Mouse (Mus musculus): ENCODE results near the gene Gsg1l. TPM values are rescaled to one million over a fixed set of nuclear protein-coding genes. Genes with fewer than 3 reads are reported as not detected.

Gene Gsg1l
- polyA plus RNA-seq, 1 experiment, result not detected

DNA sequence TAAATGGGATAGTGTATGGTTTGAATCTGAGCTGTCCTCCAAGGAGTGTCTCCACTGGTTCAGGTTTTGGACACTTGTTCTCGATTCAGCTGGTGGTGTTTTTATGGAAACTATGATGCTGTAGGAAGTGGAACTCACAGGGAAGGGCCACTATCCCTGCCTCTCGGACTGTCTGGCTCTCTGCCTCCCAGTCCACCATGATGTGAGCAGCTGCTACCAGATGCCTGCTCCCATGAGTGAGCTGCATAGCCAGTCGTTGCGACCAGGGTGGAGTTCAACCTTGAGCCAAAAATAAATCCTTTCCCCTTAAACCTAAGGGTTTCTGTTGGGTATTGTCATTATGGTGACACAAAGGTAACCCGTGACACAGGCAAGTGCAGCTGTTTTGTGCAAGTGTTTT lies 158.2 kb downstream of the Gsg1l start:
- Histone ChIP-seq H3K4me3 (ENCODE audit: insufficient read depth, low read depth, low read length) (no peak overlapping the region), H3K27ac (replicated peaks; ENCODE audit: low read depth, low read length) (no peak overlapping the region), H3K4me1 (ENCODE audit: control insufficient read depth, insufficient read depth, insufficient read length, low read length) (no peaks in the 10 kb centered on the region)

DNA sequence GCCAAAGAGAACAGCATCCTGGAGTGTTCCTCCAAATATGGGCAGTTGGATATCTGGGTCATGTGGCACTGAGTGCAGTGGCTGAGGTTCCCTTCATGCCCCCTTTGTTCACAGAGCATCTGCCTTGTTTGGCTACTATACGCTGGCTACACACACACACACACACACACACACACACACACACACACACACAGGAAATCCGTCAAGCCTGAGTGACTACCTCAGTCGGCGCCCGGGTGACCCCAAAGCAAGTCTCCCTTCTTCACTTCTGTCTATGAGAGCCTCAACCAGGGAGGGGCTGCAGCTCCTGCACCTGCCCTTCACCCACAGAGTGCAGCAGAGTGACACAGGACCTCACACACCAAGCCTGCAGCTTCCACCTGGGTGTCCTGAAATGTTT lies 161.4 kb downstream of the Gsg1l start:
- Histone ChIP-seq H3K27ac (replicated peaks; ENCODE audit: low read depth, low read length) (no peak overlapping the region), H3K4me1 (ENCODE audit: control insufficient read depth, insufficient read depth, insufficient read length, low read length) (no peaks in the 10 kb centered on the region), H3K4me3 (ENCODE audit: insufficient read depth, low read depth, low read length) (no peak overlapping the region)

DNA sequence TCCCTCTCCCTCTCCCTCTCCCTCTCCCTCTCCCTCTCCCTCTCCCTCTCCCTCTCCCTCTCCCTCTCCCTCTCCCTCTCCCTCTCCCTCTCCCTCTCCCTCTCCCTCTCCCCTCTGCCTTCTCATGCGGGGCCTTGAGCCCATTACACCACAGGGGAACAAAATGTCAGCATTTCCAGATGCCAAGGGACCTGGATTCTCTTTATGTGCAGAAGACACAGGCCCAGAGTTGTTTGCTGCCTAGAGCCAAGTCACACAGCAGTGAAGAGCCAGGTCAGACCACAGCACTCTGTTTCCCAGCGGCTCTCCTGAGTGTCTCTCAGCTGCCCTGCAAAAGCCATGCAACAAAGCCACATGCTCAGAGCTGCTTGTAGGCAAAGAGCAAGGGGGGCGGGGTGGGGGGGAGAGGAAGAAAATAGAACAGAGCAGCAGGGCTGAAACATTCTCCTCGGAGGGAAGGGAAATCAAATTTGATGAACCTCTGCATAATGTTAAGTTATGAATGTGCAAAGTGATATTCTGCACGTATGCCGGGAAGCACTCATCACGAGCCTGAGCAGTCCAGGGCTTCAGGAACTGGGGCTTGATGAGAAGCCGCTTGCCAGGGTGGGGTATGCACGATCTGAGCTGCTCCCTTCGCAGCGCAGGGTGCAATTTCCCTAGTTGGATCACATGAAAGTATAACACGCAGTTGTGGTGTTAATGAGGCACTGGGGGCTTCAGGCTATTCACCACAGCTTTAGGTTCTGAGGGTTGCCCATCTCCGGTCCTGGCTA lies 181.6 kb downstream of the Gsg1l start:
- H3K27ac ChIP-seq (replicated peaks; ENCODE audit: low read depth, low read length), result no peak overlapping the region
- no peak overlapping the region for H3K4me3 ChIP-seq (ENCODE audit: insufficient read depth, low read depth, low read length)
- H3K4me1 ChIP-seq (ENCODE audit: control insufficient read depth, insufficient read depth, insufficient read length, low read length), result no peaks in the 10 kb centered on the region

DNA sequence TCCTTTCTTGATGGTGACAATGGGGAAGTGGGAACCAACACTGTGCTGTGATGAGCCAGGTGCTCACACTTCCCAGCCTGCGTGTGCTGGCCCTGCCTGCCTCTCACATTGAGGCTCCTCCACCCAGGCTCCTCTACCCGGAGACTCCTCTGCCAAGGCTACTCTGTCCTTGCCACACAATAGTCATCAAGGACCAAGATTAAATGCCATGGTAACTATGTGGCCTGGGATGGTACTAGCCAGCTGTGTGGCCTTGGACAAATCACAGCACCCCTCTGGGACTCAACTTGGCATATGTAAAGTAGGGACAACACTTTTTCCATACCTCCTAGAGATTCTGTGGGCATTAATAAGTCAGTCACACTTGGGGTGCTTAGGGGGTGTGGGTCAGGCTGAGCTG lies 182.3 kb downstream of the Gsg1l start:
- H3K4me1 ChIP-seq (ENCODE audit: control insufficient read depth, insufficient read depth, insufficient read length, low read length), result no peaks in the 10 kb centered on the region
- no peak overlapping the region for H3K27ac ChIP-seq (replicated peaks; ENCODE audit: low read depth, low read length)
- H3K4me3 ChIP-seq (ENCODE audit: insufficient read depth, low read depth, low read length), result no peak overlapping the region

DNA sequence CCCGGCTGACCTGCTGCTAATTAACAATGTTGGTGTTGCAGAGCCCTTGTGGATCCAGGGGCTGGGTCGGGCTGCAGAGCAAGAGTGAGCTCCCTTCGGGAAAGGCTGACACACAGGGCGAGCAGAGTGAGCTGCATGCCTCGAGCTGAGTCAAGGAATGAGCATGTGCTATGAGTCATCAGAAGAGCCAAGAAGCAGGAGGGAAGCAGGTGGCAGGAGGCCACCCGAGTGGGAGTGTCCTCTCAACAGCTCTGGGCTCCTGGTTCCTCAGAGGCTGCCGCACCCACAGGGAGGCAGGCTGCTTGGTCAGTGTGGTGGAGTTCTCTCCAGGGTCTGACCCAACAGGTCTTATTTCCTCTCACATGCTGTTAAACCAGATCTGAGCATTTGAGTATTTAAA lies 183.2 kb downstream of the Gsg1l start:
- no peak overlapping the region for H3K27ac ChIP-seq (replicated peaks; ENCODE audit: low read depth, low read length)
- H3K4me1 ChIP-seq (ENCODE audit: control insufficient read depth, insufficient read depth, insufficient read length, low read length), result no peaks in the 10 kb centered on the region
- no peak overlapping the region for H3K4me3 ChIP-seq (ENCODE audit: insufficient read depth, low read depth, low read length)

DNA sequence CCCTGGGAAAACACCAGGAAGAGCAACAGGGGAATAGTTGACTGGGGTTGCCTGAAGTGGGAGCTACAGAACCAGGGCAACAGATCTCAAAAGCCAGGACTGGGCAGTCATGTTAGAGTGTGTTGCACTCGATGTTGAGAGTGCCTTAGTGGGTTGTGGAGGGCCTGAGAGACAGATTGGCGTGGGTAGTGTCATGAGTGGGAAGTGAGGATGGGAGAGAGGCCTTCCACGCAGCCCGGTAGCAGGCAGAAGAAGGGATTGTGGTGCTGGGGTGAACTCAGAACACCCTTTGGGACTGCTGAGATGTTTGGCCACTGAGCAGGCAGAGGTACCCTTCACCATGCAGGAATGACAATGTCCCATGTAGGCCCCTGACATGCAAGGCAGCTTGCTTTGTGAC lies 185.2 kb downstream of the Gsg1l start:
- Histone ChIP-seq H3K4me1 (ENCODE audit: control insufficient read depth, insufficient read depth, insufficient read length, low read length) (peaks cover 3% of the 10 kb centered on the region; the same call in 1 of the 2 replicates), H3K4me3 (ENCODE audit: insufficient read depth, low read depth, low read length) (no peak overlapping the region), H3K27ac (replicated peaks; ENCODE audit: low read depth, low read length) (no peak overlapping the region)

DNA sequence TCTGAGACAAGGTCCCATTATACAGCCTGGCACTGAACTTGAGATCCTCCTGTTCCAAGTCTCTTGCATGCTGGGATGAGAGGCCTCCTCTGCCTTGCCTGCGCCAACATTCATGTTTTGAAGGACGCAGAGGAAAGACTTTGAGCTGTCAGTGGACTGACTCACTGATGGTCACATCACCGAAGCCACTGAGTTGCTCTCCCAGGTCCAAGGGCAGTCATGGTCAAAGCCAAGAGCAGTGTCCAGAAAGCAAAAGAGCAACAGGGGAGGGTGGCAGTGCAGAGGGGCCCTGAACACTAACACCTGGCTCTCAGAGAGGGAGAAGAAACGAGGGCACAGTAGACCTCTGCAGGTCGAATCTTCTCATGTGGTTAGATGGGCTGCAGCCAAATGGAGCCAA lies 188.6 kb downstream of the Gsg1l start:
- Histone ChIP-seq H3K27ac (replicated peaks; ENCODE audit: low read depth, low read length) (no peak overlapping the region), H3K4me1 (ENCODE audit: control insufficient read depth, insufficient read depth, insufficient read length, low read length) (peaks cover 3% of the 10 kb centered on the region; the same call in 1 of the 2 replicates), H3K4me3 (ENCODE audit: insufficient read depth, low read depth, low read length) (no peak overlapping the region)

DNA sequence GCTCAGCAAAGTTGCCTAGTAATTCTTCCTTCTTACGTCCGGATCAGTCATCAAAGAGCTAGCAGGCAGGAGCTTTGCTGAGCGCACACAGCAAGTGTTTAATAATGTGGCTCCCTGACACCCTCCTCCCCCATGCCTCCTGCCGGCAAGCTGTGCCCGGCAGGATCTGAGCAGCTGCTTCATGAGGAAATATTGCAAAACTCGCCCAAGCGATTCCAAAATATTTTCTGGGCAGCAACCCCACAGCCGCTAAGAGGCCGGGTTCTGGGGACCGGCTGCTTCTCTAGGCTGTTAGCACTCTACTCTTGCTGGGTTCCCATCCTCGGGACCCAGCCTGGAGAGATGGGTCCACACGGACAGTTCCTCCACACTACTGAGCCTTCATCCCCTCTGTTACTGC lies 193.8 kb downstream of the Gsg1l start:
- Histone ChIP-seq H3K4me3 (ENCODE audit: insufficient read depth, low read depth, low read length) (no peak overlapping the region), H3K27ac (replicated peaks; ENCODE audit: low read depth, low read length) (no peak overlapping the region), H3K4me1 (ENCODE audit: control insufficient read depth, insufficient read depth, insufficient read length, low read length) (peaks cover 3% of the 10 kb centered on the region; the same call in 1 of the 2 replicates)

DNA sequence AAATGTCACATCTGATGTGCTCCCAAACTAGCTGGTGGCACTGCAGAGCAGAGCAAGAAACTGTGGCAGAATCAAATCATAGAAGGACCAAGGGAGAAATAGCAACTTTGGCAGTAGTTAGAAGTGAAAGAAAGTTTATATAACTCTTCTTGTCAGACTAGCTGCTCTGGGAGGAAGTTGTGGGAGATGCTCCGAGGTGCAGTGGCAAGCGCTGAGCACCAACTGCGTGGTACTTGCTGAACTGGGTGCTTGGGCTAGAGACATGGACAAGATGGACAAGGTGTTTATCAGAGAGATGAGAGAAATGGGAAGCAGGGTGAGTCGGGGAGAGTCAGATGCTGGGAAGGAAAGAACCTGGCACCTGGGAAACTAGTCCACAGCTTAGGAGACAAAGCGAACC lies 194.4 kb downstream of the Gsg1l start:
- Histone ChIP-seq H3K4me1 (ENCODE audit: control insufficient read depth, insufficient read depth, insufficient read length, low read length) (peaks cover 3% of the 10 kb centered on the region; the same call in 1 of the 2 replicates), H3K4me3 (ENCODE audit: insufficient read depth, low read depth, low read length) (no peak overlapping the region), H3K27ac (replicated peaks; ENCODE audit: low read depth, low read length) (no peak overlapping the region)

DNA sequence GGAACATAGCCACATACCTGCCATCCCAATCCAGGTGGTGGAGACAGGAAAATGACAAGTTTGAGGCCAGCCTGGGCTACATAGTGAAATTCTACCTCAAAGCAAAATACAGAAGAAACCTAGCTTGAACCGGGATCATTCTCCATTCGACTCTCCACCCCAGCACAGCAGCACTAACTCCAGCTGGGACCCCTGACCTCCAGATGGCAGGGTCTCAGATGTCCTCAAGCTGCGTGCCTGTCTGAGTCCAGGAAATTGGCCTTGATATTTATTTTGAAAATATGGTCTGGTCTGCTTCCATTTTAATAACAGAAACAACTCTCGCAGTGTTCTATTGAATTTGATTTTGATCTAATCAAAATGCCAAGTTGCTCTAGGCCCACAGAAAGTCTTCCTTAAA lies 195.1 kb downstream of the Gsg1l start:
- no peak overlapping the region for H3K27ac ChIP-seq (replicated peaks; ENCODE audit: low read depth, low read length)
- H3K4me3 ChIP-seq (ENCODE audit: insufficient read depth, low read depth, low read length), result no peak overlapping the region
- no peaks in the 10 kb centered on the region for H3K4me1 ChIP-seq (ENCODE audit: control insufficient read depth, insufficient read depth, insufficient read length, low read length)

DNA sequence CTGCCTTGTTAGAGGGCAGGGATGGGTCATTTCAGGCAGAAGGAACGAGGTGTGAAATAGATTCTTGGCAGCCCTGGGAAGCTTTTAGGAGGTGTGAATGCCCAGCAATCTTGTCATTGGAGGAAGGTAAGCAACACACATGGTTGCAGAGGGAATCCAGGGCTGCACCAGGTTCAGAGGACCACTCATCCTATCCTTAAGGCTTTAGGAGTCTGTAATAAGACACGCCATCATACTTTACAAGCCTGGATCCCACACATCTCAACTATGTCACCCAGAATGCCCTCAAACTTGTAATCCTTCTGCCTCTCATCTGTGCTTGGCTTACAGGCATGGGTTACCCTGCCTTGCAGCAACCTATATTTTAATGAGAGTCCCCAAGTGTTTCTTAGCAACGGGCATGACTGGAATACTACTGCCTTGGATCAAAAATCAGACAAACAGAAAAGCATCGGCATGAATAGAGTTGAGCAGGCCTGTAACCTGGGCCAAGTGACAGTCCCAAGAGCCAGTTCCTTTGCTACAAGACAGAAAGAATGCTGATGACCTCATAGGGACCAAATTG lies 196.0 kb downstream of the Gsg1l start:
- no peaks in the 10 kb centered on the region for H3K4me1 ChIP-seq (ENCODE audit: control insufficient read depth, insufficient read depth, insufficient read length, low read length)
- H3K4me3 ChIP-seq (ENCODE audit: insufficient read depth, low read depth, low read length), result no peak overlapping the region
- H3K27ac ChIP-seq (replicated peaks; ENCODE audit: low read depth, low read length), result no peak overlapping the region

DNA sequence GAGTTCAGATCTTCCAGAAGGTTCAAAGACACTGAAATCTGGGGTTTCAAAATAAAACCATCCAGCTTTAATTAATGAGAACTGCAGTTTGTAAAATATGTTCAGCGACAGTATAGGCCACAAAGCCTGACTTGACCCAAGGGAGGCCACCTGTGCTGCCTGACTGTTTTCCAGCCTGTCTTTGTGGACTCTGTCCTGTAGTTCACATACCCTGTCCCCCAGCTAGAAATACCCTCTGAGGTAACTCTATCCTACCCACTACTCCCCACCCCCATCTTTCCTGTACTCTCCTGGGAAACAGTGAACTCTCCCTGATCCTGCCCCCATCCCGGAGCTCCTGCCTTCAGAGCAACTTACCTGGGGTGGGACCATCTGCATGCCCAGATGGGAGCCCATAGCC lies 199.0 kb downstream of the Gsg1l start:
- no peak overlapping the region for H3K27ac ChIP-seq (replicated peaks; ENCODE audit: low read depth, low read length)
- H3K4me1 ChIP-seq (ENCODE audit: control insufficient read depth, insufficient read depth, insufficient read length, low read length), result no peaks in the 10 kb centered on the region
- no peak overlapping the region for H3K4me3 ChIP-seq (ENCODE audit: insufficient read depth, low read depth, low read length)

DNA sequence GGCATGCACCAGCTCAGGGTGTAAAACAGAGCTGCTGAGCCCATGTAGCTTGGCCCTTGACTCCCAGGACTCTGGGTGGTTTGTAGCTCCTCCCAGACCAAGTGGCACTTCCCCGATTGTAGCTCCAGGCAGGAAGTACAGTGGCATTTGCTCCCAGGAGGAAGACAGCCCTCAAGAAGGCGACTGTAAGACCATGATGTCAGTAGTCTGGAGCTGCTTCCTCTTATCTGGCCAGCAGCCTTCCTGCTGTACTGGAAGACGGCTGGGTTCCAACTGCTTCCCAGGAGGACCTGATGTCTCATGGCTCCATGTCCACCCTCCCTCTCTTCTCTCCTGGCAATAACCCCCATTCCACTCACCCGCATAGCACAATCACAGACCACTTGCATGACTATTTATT lies 204.2 kb downstream of the Gsg1l start:
- no peak overlapping the region for H3K27ac ChIP-seq (replicated peaks; ENCODE audit: low read depth, low read length)
- H3K4me1 ChIP-seq (ENCODE audit: control insufficient read depth, insufficient read depth, insufficient read length, low read length), result no peaks in the 10 kb centered on the region
- H3K4me3 ChIP-seq (ENCODE audit: insufficient read depth, low read depth, low read length), result no peak overlapping the region

DNA sequence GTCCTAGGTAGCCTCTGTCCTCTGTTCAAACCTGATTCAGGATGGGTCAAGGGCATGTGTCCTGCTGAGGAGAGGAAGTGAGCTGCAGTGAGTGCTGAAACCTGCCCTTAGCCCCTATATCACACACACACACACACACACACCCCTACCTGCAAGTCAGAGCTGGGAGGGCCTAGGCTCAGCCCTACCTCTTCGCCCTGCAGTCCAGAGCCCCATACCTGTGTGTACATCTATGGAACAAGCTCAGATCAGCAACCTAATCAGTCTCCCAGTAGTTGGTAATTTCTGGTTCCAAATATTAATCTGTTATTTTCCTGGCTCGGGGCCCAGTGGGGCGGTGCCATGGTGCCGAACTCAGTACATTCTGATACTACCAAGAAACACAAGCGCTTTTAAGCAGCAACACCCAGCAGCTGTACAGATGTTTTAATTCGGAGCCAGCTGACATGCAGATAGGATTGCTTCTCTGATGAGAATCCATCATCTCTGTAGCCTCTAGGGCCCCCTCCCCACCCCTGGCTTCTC lies 208.2 kb downstream of the Gsg1l start:
- Histone ChIP-seq H3K4me3 (ENCODE audit: insufficient read depth, low read depth, low read length) (no peak overlapping the region), H3K27ac (replicated peaks; ENCODE audit: low read depth, low read length) (no peak overlapping the region)

DNA sequence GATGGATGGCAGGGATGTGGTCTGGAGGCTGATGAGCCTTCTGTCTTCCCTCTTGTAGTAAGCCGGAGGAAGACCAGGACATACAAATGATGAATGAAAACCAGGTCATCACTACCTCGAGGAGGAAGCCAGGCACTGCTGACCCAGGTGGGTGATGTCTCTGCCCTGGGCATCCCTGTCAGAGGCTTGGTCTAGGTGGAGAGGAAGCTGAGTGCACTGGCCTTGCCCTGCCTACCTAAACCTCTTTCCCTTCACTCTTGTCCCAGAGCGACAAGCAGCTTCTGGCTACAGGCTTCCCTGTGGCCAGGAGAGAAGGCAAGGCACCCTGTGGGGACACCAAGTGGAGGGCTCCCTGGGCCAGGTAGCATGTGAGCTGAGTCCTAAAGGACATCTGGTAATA lies 209.3 kb downstream of the Gsg1l start:
- no peak overlapping the region for H3K4me3 ChIP-seq (ENCODE audit: insufficient read depth, low read depth, low read length)
- H3K4me1 ChIP-seq (ENCODE audit: control insufficient read depth, insufficient read depth, insufficient read length, low read length), result no peaks in the 10 kb centered on the region
- no peak overlapping the region for H3K27ac ChIP-seq (replicated peaks; ENCODE audit: low read depth, low read length)

More for the DNA sequence above, 208.2 kb downstream of the Gsg1l start:
- no peaks in the 10 kb centered on the region for H3K4me1 ChIP-seq (ENCODE audit: control insufficient read depth, insufficient read depth, insufficient read length, low read length)

DNA sequence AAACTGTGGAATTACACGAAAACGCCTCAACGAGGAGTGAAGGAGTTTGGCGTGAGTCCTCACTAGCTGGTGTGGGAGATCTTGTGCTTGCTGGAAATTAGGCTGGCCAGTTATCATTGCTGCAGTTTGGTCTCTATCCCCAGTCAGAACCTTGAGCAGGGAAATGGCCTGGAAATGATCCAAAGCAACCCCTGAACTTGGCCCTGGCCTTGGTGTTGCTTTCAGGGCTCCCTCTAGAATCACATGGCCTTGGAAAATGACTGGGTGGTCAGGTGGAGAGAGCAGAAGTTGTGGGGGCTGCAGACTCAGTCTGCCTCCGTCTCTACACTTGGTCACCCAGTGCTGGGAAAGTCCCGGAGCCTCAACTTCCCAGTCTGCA lies 210.0 kb downstream of the Gsg1l start:
- Histone ChIP-seq H3K4me1 (ENCODE audit: control insufficient read depth, insufficient read depth, insufficient read length, low read length) (no peaks in the 10 kb centered on the region), H3K4me3 (ENCODE audit: insufficient read depth, low read depth, low read length) (no peak overlapping the region), H3K27ac (replicated peaks; ENCODE audit: low read depth, low read length) (no peak overlapping the region)
